Mouse (Mus musculus) duodenum, adult 2 months (tissue): ENCODE data around the gene Fcrla. TPM values are rescaled to one million over a fixed set of nuclear protein-coding genes. Genes with fewer than 3 reads are reported as not detected.

Experiments
- polyA plus RNA-seq: library from polyadenylated mRNA; depleted of rRNA; stranded (reverse); fragments of >200 nt; gene quantifications from 2 replicates; pipeline ENCODE4 v1.2.3, GENCODE M21; 2012; ENCODE audit warnings: low replicate concordance; rRNA removed

Gene Fcrla
- 0.79 and 3.5 TPM in 2 replicates for polyA plus RNA-seq

DNA sequence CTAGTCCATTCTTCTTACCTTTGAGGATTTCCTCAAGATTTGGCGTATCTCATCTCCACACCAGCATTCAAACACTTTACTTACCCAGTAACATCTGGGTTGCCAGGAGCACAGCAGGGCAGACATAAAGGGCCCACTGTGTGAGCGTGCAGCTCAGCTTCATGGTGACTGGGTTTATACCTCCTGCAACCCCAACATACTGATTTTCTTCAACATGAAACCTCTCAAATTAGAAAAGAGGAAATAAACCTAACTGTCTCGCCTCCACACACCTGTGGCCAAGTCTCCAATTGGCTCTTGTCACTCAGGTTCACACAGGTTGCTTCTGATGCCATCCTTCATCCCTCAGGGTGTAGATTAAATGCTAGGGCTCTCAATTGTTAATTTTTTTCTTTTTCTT lies at the start of gene Fcrla:
TSS of gene Fcrla (minus strand) at position 206 of the 400 bp plus-strand sequence.

GRCm38 (mm10) chr1:170976447-170976846 lies 49.1 kb upstream of the Fcrla start, which contains the start of gene Fcgr2b:
Fcgr2b (minus strand) TSS chr1:170976547.

GRCm38 (mm10) chr1:170912891-170913615 lies 14.3 kb downstream of the Fcrla start, which contains the start of gene Fcrlb:
Fcrlb (minus strand) TSS chr1:170912941.

DNA sequence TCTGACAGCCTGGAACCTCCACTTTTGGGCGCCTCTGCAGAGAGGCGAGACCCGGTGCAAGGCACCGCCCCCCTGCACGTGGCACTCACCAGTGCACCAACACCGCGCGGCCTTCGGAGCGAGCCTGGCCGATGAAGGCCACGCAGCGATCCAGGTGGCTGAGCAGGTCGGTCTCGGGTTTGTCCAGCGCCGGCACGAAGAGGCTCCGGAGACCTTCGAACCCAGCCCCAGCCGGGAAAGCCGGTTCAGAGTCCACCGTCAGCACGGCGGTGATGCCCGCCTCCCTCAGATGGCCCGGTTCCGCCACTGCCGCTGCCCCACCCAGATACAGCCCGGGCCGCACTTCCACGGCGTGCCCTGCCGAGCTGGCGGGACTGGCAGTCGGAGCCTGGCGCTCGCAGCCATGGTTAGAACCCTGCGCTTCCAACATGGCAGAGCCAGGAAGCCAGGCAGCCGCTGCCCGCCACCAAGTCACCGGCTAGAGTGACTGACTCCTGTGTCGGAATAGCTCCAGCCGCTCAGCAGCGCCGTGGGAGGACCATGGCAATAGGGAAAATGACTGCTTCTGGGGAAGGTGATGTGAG lies 42.3 kb downstream of the Fcrla start, which contains the start of the genes Gm26620 and Dusp12:
TSS of gene Gm26620 (plus strand) at position 88 of the 584 bp plus-strand sequence.
TSS of gene Dusp12 (minus strand) at position 563 of the 584 bp plus-strand sequence.

GRCm38 (mm10) chr1:170867691-170868105 lies 59.7 kb downstream of the Fcrla start, which contains the start of gene Atf6:
Atf6 (minus strand) TSS chr1:170867771.

Other genes with a start within 250 kb of the Fcrla start
- 4.0 and 6.1 TPM in 2 replicates for gene Atf6, start 59.8 kb downstream of the Fcrla start, polyA plus RNA-seq
- gene Gm26620, start 42.5 kb downstream of the Fcrla start, polyA plus RNA-seq = 1.3 and 1.5 TPM in 2 replicates
- gene Dusp12, start 42.0 kb downstream of the Fcrla start, polyA plus RNA-seq = 5.7 and 6.8 TPM in 2 replicates
- gene Fcrlb, start 14.6 kb downstream of the Fcrla start, polyA plus RNA-seq = 0.07 and 0.63 TPM in 2 replicates
- 1.7 and 2.1 TPM in 2 replicates for gene Fcgr2b, start 49.0 kb upstream of the Fcrla start, polyA plus RNA-seq
- 1.2 and 2.6 TPM in 2 replicates for gene Fcgr4, start 91.3 kb upstream of the Fcrla start, polyA plus RNA-seq
- gene Fcgr3, start 137.4 kb upstream of the Fcrla start, polyA plus RNA-seq = 2.3 and 4.7 TPM in 2 replicates
- 0.90 and 4.3 TPM in 2 replicates for gene Cfap126, start 186.3 kb upstream of the Fcrla start, polyA plus RNA-seq
- gene Sdhc, start 223.0 kb upstream of the Fcrla start, polyA plus RNA-seq = 189 and 291 TPM in 2 replicates
- gene Mpz, start 223.1 kb upstream of the Fcrla start, polyA plus RNA-seq = 0.25 and 0.82 TPM in 2 replicates